Mouse (Mus musculus): Measurements from ENCODE around the gene Nudt4.

GRCm38 (mm10) chr10:95535399-95536221 lies 28.3 kb downstream of the Nudt4 start:
- TF ChIP-seq CTCF (IDR thresholded peaks at IDR 0.05; ENCODE audit: low read depth, low read length) (no peak), TAL1 (conservative IDR thresholded peaks at IDR 0.05; ENCODE audit: low read depth, low read length) (no peak), GATA2 (IDR thresholded peaks at IDR 0.05; ENCODE audit: borderline replicate concordance, low read depth, low read length) (no peak), POLR2AphosphoS5 (IDR thresholded peaks at IDR 0.05; ENCODE audit: insufficient replicate concordance, low read depth, low read length) (no peak)
